Mouse (Mus musculus): ENCODE measurements at regions not wholly inside any gene's neighbourhood (a gene's known extent, or its start where the extent isn't known, plus 50 kb on each side); places are given as distances from the start of the nearest gene placed in this dataset.

- H3K27me3 ChIP-seq = no peaks in the 10 kb centered on the region
- no peak for ATAC-seq (ENCODE audit: low FRiP score)
- H3K36me3 ChIP-seq (replicated peaks) = no peaks in the 10 kb centered on the region
- H3K27ac ChIP-seq = no peak overlapping the region
- H3K9ac ChIP-seq = no peak overlapping the region
- peaks cover 7% of the 10 kb centered on the region for H3K4me1 ChIP-seq
- no peak overlapping the region for H3K4me2 ChIP-seq
- no peak overlapping the region for H3K4me3 ChIP-seq (replicated peaks)
- 93% methylated on average over 4 of the region's 4 CpGs for WGBS
- no peaks in the 10 kb centered on the region for H3K9me3 ChIP-seq
These were observed 1284.6 kb upstream of the Cited2 start for GRCm38 (mm10) chr10:16438414-16438813.

GRCm38 (mm10) chr10:16440932-16441640, 1281.9 kb upstream of the Cited2 start:
- Histone ChIP-seq H3K4me1 (peaks cover 7% of the 10 kb centered on the region), H3K27ac (peak overlapping the region; percentile 31; the same call in 1 of the 2 replicates), H3K9me3 (no peaks in the 10 kb centered on the region), H3K9ac (no peak overlapping the region), H3K36me3 (replicated peaks) (no peaks in the 10 kb centered on the region), H3K27me3 (no peaks in the 10 kb centered on the region), H3K4me2 (no peak overlapping the region), H3K4me3 (replicated peaks) (no peak overlapping the region)
- WGBS = 35% methylated on average over 3 of the region's 3 CpGs
- ATAC-seq (ENCODE audit: low FRiP score) = peak; percentile 60; the same call in 1 of the 2 replicates

- peaks cover 7% of the 10 kb centered on the region for H3K4me1 ChIP-seq
- H3K36me3 ChIP-seq (replicated peaks) = no peaks in the 10 kb centered on the region
- H3K9ac ChIP-seq = no peak overlapping the region
- no peaks in the 10 kb centered on the region for H3K9me3 ChIP-seq
- peak overlapping the region; percentile 31; the same call in 1 of the 2 replicates for H3K27ac ChIP-seq
- ATAC-seq (ENCODE audit: low FRiP score) = peak; percentile 30; the same call in 1 of the 2 replicates
- no peaks in the 10 kb centered on the region for H3K27me3 ChIP-seq
- no peak overlapping the region for H3K4me3 ChIP-seq (replicated peaks)
- 37% methylated on average over 2 of the region's 2 CpGs for WGBS
- no peak overlapping the region for H3K4me2 ChIP-seq
These were observed 1281.4 kb upstream of the Cited2 start for GRCm38 (mm10) chr10:16441661-16442072.

DNA sequence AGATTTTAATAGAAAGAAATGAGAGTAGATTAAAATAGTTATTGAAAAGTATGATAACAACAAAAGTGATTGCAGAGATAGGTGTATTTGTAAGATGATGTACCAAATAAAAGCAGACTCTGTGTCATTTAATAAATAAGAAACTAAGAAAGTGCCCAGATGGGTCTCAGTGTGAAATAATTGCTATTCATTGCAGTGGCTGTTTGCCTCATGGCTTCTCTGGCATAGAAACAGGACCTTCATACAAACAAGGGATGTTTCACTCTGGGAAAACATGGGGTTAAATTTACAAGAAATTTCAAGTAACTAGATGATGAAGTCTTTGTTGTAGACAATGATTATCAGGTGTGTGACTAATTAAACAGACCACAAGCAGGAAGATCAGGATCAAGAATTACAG, 1279.1 kb upstream of the Cited2 start:
- H3K9me3 ChIP-seq = no peaks in the 10 kb centered on the region
- ATAC-seq (ENCODE audit: low FRiP score) = no peak
- H3K27me3 ChIP-seq = no peaks in the 10 kb centered on the region
- no peak overlapping the region for H3K4me2 ChIP-seq
- no peak overlapping the region for H3K27ac ChIP-seq
- H3K4me3 ChIP-seq (replicated peaks) = no peak overlapping the region
- H3K9ac ChIP-seq = no peak overlapping the region
- H3K36me3 ChIP-seq (replicated peaks) = no peaks in the 10 kb centered on the region
- H3K4me1 ChIP-seq = peaks cover 7% of the 10 kb centered on the region

GRCm38 (mm10) chr10:16467935-16468334, 1255.1 kb upstream of the Cited2 start:
- Histone ChIP-seq H3K27me3 (no peaks in the 10 kb centered on the region), H3K36me3 (replicated peaks) (no peaks in the 10 kb centered on the region), H3K4me2 (no peak overlapping the region), H3K4me1 (no peaks in the 10 kb centered on the region), H3K27ac (no peak overlapping the region), H3K9ac (no peak overlapping the region), H3K4me3 (replicated peaks) (no peak overlapping the region), H3K9me3 (no peaks in the 10 kb centered on the region)
- 82% methylated on average over 3 of the region's 3 CpGs for WGBS
- no peak for ATAC-seq (ENCODE audit: low FRiP score)

GRCm38 (mm10) chr10:16469711-16470110, 1253.3 kb upstream of the Cited2 start:
- no peaks in the 10 kb centered on the region for H3K27me3 ChIP-seq
- no peaks in the 10 kb centered on the region for H3K4me1 ChIP-seq
- WGBS = 49% methylated on average over 1 of the region's 1 CpGs
- no peak overlapping the region for H3K4me3 ChIP-seq (replicated peaks)
- H3K27ac ChIP-seq = no peak overlapping the region
- ATAC-seq (ENCODE audit: low FRiP score) = no peak
- no peak overlapping the region for H3K4me2 ChIP-seq
- H3K9ac ChIP-seq = no peak overlapping the region
- H3K36me3 ChIP-seq (replicated peaks) = no peaks in the 10 kb centered on the region
- no peaks in the 10 kb centered on the region for H3K9me3 ChIP-seq

DNA sequence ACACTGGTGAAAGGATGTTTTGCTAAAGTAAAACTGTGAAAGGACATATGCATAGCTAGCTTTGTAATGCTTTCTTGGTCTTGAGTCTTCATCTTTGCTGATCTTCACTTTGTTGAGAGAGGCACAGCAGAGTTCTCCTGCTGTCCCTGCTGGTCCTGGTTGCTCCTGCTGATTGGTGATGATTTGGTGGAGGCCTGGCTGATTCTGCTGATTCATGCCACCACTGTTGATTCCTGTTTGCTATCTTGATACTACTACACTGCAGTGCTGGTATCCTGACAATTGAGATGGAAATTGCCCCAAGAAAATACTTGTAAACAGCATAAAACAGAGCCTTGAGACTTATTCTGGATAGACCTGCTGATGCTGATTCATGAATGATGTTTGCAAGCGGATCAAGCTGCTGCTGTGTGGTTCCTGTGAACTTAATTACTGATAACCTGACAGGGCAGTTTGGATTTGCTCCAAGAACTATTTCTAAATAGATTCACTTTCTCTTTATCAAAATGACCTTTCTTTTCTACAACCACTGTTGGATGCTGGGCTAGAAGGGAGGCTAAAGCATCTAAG, 1249.0 kb upstream of the Cited2 start:
- WGBS = 84% methylated on average over 1 of the region's 1 CpGs
- H3K4me1 ChIP-seq = no peaks in the 10 kb centered on the region
- H3K36me3 ChIP-seq (replicated peaks) = no peaks in the 10 kb centered on the region
- no peaks in the 10 kb centered on the region for H3K27me3 ChIP-seq
- H3K4me2 ChIP-seq = no peak overlapping the region
- no peak overlapping the region for H3K9ac ChIP-seq
- no peak overlapping the region for H3K4me3 ChIP-seq (replicated peaks)
- no peak overlapping the region for H3K27ac ChIP-seq
- no peaks in the 10 kb centered on the region for H3K9me3 ChIP-seq
- ATAC-seq (ENCODE audit: low FRiP score) = no peak

- no peaks in the 10 kb centered on the region for H3K27me3 ChIP-seq
- no peaks in the 10 kb centered on the region for H3K36me3 ChIP-seq (replicated peaks)
These were observed 1224.4 kb upstream of the Cited2 start for GRCm38 (mm10) chr10:16498580-16498979.

DNA sequence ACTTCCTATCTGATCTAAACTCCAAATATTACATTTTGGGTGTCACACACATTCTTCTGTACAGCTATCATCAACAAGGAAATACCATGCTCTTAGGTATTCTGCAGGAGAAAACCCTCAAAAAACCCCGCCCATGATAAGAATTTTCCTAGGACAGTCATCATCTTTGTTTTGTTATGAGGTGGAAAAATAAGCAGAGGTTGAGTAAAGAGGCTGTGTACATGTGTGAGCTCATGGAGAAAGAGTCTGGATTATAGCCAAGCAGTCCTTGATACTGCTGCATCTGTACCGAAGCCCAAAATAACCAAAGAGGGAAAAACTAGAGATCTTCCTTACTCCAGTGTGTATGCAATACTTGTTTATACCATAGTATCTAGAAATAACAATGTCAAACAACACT, 1215.3 kb upstream of the Cited2 start:
- Histone ChIP-seq H3K36me3 (replicated peaks) (no peaks in the 10 kb centered on the region), H3K27me3 (no peaks in the 10 kb centered on the region), H3K4me3 (replicated peaks) (no peak overlapping the region), H3K9me3 (no peaks in the 10 kb centered on the region), H3K4me2 (no peak overlapping the region), H3K9ac (no peak overlapping the region), H3K4me1 (no peaks in the 10 kb centered on the region), H3K27ac (no peak overlapping the region)
- no peak for ATAC-seq (ENCODE audit: low FRiP score)
- WGBS = 90% methylated on average over 2 of the region's 2 CpGs

More at GRCm38 (mm10) chr10:16498580-16498979, 1224.4 kb upstream of the Cited2 start:
- H3K9me3 ChIP-seq = no peaks in the 10 kb centered on the region
- WGBS = 89% methylated on average over 1 of the region's 1 CpGs
- no peak for ATAC-seq (ENCODE audit: low FRiP score)
- H3K4me3 ChIP-seq (replicated peaks) = no peak overlapping the region
- no peak overlapping the region for H3K9ac ChIP-seq
- no peaks in the 10 kb centered on the region for H3K4me1 ChIP-seq
- H3K4me2 ChIP-seq = no peak overlapping the region
- no peak overlapping the region for H3K27ac ChIP-seq

GRCm38 (mm10) chr10:16508161-16508560, 1214.9 kb upstream of the Cited2 start:
- no peak for ATAC-seq (ENCODE audit: low FRiP score)
- Histone ChIP-seq H3K4me2 (no peak overlapping the region), H3K9me3 (no peaks in the 10 kb centered on the region), H3K4me3 (replicated peaks) (no peak overlapping the region), H3K9ac (no peak overlapping the region), H3K27ac (no peak overlapping the region), H3K36me3 (replicated peaks) (no peaks in the 10 kb centered on the region), H3K27me3 (no peaks in the 10 kb centered on the region), H3K4me1 (no peaks in the 10 kb centered on the region)
- 80% methylated on average over 6 of the region's 6 CpGs for WGBS

GRCm38 (mm10) chr10:16514656-16515055, 1208.4 kb upstream of the Cited2 start:
- no peak overlapping the region for H3K27ac ChIP-seq
- no peaks in the 10 kb centered on the region for H3K4me1 ChIP-seq
- H3K9ac ChIP-seq = no peak overlapping the region
- no peak for ATAC-seq (ENCODE audit: low FRiP score)
- H3K27me3 ChIP-seq = no peaks in the 10 kb centered on the region
- H3K4me3 ChIP-seq (replicated peaks) = no peak overlapping the region
- no peaks in the 10 kb centered on the region for H3K9me3 ChIP-seq
- H3K36me3 ChIP-seq (replicated peaks) = no peaks in the 10 kb centered on the region
- 82% methylated on average over 2 of the region's 2 CpGs for WGBS
- no peak overlapping the region for H3K4me2 ChIP-seq

GRCm38 (mm10) chr10:16521895-16522294, 1201.1 kb upstream of the Cited2 start:
- Histone ChIP-seq H3K9ac (no peak overlapping the region), H3K36me3 (replicated peaks) (no peaks in the 10 kb centered on the region), H3K4me2 (no peak overlapping the region), H3K4me3 (replicated peaks) (no peak overlapping the region), H3K27me3 (no peaks in the 10 kb centered on the region), H3K27ac (no peak overlapping the region), H3K9me3 (no peaks in the 10 kb centered on the region), H3K4me1 (no peaks in the 10 kb centered on the region)
- ATAC-seq (ENCODE audit: low FRiP score) = no peak

DNA sequence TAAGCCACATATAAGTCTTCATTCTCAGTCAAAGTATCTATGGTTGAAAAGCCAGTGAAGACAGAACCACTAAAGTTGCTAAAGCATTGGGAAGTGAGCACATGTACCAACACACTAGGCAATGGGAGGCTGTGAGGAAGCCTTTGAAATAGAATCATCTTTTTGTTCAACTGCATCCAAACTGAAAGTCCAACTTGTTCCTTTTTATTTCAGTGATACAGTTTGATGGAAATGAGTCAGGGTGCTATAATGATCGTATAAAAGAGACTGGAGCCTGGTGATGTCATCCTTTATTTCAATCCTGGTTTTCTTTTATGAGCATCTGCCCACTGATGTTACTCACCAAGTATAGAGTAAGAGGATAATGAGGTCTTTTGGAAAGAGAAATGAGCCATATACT, 1198.9 kb upstream of the Cited2 start:
- H3K27ac ChIP-seq = no peak overlapping the region
- H3K36me3 ChIP-seq (replicated peaks) = no peaks in the 10 kb centered on the region
- ATAC-seq (ENCODE audit: low FRiP score) = no peak
- WGBS = 57% methylated on average over 1 of the region's 1 CpGs
- no peak overlapping the region for H3K4me3 ChIP-seq (replicated peaks)
- no peaks in the 10 kb centered on the region for H3K4me1 ChIP-seq
- H3K9ac ChIP-seq = no peak overlapping the region
- H3K27me3 ChIP-seq = no peaks in the 10 kb centered on the region
- no peaks in the 10 kb centered on the region for H3K9me3 ChIP-seq
- no peak overlapping the region for H3K4me2 ChIP-seq
